Mouse (Mus musculus): ENCODE measurements around the gene Gldc.

DNA sequence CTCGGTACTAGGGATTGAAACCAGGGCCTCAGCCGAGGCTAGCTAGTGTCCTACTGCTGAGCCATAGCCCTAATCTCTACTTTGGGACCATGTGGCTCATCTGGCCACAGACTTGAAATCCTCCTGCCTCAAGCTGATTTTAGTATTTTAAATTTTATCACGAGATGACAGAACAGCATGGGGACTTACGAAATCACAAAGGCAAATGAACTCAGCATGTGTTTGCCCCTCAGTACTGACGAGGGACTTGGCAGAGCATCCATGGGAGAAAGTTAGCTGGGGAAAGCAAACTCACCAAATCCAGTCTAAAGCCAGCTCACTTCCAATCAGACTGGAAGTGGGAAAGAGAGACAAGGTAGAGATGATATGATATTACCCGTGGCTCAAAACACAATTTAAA, 28.5 kb downstream of the Gldc start:
- TF ChIP-seq POLR2A (IDR thresholded peaks at IDR 0.05; ENCODE audit: borderline replicate concordance, low read depth, low read length) (no peak), CTCF (IDR thresholded peaks at IDR 0.05; ENCODE audit: low read depth, low read length) (no peak)
